Mouse (Mus musculus) C2C12 (cell line): ENCODE results near the gene Cetn4.

Source experiments
- CTCF ChIP-seq: IDR thresholded peaks from one replicate; pipeline ENCODE4 v1.5.1; 2011; ENCODE audit not compliant: control insufficient read depth, insufficient read depth, insufficient read length
- MAX ChIP-seq: IDR thresholded peaks from one replicate; pipeline ENCODE4 v1.6.1; 2011; ENCODE audit warnings: mild to moderate bottlenecking, control low read depth
- USF1 ChIP-seq: IDR thresholded peaks from one replicate; pipeline ENCODE4 v1.6.1; 2011; ENCODE audit warnings: low read depth, mild to moderate bottlenecking, control low read depth, moderate library complexity

- no peak for TF ChIP-seq CTCF
- no peak for TF ChIP-seq MAX
- no peak for TF ChIP-seq USF1
Measured at GRCm38 (mm10) chr3:37312370-37312941, at the start of gene Cetn4, which contains the start of gene Bbs12.
